Mouse (Mus musculus): ENCODE results near the gene Tgfa.
A peak's percentile ranks its signal among the peaks of the same experiment; 100 is the strongest.

Tgfa gene

DNA sequence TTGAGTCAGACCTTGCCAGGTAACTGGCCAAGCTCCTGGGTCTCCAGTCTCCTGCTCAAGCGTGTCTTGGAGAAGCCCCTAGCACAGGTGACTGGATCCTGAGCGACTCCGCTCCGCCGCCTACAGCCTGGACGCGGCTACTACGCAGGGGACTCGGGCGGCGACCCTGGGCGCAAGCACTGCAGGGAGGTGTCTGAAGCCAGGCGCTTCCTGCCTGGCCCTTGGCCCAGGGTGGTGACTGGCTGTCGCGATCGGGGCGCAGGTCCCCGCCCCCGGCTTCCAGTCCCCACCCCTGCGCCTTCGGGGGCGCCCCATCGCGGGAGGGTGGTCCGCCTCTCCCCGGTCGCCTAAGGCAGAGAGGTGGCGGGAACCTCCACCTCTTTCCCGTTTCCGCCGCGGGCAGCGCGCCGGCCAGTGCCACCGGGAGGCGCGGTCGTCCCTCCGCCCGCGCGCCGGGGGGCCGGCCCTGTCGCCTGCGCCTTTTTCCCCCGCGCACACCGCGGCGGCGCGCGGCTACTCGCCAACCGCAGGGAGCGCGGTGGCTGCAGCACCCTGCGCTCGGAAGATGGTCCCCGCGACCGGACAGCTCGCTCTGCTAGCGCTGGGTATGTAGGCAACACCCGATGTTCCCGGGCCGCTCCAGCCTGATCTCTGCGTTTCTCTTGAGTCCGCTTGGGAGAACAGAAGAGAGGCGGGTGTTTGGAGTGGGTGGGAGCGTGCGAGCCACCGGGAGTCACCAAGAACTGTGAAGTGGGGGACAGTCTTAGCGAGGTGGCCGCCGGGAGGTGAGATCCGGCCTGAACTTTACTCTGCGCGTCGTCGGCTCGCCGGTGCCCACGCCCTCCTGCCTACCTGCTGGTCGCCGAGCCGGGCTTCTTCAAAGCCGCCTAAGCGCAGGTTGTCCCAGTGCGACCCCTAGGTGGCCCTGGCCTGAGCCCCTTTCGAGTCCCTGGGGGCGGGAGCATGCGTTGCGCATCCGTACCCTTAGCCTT lies at the start of gene Tgfa:
Gene Tgfa (plus strand): TSS at position 283 of the 992 bp plus-strand sequence.
- peak; percentile 43 to 51 for DNase-seq (ENCODE audit: low spot score in 2 of 2)

DNA sequence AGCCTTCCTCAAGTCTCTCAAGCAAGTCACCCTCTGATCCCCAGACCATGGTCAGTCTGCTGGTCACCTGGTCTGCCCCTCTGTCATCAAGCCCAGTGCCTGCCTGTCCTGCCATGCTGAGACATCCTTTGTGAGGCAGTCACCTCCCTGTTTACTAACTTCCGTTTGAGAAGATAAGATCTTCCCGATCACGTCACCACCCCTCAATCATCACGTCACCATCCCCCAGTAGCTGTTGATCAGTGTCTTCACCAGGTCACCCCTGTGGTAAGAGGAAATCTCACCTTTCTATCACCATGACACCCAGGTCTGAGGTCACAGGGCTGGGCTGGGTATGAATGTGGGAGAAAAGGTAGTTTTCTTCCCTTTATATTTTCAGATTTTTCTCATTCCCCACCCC lies 46.5 kb upstream of the Tgfa start:
- DNase-seq (ENCODE audit: low spot score in 2 of 2) = no peak

DNA sequence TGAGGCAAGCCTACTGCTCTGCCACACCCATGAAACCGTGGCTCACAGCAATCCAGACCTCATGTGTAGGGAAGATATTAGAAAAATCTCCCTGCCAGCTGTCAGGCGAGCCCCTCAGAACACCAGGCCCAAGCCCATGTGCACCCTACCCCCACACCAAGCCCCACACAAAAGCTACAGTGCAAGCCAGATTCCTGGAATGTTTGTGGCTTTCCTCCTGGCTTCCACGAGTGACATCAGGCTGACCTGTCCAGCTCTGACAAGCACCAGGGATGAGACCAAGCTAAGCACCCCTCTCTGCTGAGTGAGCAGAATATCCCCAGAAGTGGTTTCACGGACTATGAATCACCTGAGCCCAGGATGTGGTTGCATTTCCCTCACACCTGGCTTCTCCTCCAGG lies 46.0 kb upstream of the Tgfa start:
- DNase-seq (ENCODE audit: low spot score in 2 of 2) = no peak

DNA sequence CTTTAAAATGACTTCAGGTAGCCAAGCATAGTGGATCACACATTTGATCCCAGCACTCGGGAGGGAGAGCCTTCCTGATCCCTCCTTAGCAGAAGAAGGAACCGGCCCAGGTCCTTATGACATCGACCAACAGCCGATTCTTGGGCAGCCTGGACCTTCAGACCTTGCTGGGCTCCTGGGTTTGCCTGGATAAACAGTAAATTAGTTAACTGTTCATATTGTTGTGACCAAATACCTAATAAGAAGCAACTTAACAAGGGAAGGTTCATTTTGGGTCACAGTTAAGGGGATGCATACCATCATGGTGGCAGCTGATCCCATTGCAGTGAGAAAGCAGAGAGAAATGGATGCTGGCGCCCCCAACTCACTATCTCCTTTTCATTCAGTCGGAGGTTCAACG lies 42.3 kb upstream of the Tgfa start:
- DNase-seq (ENCODE audit: low spot score in 2 of 2) = no peak

DNA sequence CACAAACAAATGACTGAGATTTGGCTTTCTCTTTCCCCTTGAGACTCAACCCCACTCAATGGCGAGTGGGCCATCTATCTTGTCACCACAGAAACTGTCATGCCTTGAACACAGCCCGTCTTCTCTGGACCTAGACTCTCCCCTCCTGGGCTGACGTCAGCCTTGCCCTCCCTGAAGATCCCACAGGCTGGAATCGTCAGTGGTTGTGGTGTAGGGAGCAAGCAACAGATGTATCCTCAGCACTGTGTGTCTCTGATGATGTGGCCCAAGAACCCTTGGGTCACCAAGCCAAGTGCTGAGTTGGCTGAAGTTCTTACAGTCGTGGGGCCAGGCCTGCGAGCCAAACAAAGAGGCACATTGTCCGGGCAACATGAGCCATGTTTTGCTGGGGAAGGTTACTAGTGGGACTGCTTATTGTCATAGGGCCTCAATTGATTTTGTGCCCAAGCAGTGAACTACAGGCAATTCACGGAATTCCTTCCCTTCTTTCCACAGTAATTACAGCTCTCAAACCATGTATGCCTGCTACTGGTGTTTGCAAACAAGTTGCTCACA lies 41.5 kb upstream of the Tgfa start:
- DNase-seq (ENCODE audit: low spot score in 2 of 2) = no peak

DNA sequence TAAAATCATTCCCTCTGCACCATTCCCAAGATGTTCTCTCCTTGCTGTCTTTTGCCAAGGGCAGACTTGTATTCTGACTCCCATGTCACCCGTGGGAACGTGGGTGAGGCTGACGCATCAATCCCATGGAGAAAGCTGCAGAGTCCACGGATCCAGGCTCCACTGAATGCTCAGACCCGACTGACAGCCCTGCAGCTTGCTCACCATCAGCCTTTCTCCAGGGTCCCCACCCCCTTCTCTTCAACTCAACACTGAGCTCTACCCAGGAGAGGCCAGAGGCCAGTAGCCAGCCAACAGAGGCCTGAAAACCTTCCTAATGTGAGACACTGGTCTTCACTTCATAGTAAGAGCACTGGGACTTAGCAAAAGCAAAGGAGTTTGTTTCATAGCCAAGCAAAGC lies 41.0 kb upstream of the Tgfa start:
- DNase-seq (ENCODE audit: low spot score in 2 of 2) = no peak

DNA sequence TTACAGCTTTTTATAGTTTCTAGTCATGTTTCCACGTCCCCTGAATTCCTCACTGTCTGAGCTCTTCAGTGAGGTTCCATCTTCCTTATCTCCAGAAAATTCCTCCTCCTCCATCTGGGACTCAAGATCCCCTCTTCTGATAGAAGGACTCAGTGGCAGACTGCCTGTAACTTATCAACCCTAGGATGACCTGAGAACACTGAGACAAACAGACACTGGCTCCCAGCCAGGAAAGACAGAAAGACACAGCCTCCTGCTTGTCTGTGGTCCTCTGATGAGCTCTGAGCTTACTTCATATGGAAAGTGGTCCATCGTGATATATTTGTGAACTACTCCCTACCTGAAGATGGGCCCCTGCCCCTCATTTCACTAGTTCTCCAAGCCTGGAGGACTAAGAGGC lies 40.5 kb upstream of the Tgfa start:
- no peak for DNase-seq (ENCODE audit: low spot score in 2 of 2)

DNA sequence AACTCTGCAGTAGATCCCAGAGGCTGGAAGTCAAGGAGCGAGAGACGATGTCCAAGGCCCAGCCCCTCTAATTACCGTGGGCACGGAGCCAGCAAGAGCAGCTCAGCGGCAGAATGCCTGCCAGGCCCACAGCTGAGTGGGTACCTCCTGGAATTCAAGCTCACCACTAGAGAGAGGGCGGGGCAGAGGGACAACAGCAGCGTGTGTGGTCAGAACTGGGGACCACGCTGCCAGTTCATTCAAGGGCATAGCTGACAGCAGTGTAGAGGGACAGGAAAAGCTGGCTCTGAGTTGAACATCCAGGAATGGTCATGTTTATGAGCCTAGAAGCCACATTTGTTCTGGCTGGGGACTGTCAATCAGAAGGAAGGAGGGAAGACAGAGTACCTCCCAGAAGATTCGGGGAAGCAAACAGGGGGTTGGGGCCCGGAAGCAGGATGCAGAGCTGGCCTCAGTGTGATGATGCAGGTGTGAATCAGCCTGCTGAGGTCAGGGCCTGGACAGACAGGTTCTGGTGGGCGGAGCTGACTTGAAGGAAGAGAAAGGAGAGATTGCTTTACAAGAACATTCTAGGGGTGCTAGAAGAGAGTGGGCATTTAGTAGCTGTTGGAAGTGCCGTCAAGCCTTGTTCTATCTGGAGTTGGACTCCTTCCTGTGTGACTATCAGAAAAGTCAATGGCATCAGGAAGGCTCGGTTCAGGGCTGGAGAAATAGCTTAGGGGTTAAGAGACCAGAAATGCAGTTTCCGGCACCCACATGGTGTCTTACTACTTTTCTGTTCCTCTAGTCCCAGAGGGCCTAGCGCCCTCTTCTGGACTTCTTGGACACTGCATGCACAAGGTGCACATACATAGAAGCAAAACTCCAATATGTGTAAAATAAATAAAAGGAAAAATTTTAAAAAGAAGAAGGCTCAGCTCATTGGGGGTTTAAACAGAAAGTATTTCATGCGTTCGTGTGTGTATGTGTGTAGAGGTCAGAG lies 37.5 kb upstream of the Tgfa start:
- DNase-seq (ENCODE audit: low spot score in 2 of 2) = no peak

DNA sequence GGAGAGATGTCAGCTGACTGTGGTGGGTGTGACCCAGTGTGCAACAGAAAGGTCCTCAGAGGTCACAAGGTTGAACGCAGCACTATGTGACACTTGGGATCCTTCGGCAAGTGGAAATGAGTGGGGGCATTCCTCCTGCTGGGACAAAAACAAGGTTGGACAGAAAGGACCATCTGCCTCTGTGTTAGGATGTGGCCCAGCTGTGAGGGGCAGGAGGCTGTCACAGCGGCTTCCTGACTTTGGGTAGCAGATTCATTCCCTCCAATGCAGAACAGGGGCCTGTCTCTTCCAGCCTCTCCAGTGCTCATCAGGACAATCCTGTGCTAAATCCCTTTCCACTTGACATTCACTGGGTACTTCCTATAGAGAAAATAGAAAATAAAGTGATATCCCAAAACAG lies 34.1 kb upstream of the Tgfa start:
- no peak for DNase-seq (ENCODE audit: low spot score in 2 of 2)

DNA sequence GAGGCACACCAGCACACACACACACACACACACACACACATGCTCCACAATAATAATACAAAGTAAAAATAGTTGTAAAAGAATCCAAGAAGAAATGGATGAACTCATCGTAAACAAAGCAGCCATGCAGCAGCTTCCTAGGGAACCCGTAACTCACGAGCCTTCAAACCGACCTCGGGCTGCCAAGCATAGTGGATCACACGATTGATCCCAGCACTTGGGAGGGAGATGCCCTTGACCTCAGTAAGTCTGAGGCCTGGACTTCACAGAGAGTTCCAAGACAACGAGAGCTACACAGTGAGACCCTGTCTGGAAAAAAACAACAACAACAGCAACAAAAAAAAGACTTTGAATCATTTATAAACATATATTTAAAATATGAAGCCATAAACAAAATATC lies 33.4 kb upstream of the Tgfa start:
- DNase-seq (ENCODE audit: low spot score in 2 of 2) = no peak

DNA sequence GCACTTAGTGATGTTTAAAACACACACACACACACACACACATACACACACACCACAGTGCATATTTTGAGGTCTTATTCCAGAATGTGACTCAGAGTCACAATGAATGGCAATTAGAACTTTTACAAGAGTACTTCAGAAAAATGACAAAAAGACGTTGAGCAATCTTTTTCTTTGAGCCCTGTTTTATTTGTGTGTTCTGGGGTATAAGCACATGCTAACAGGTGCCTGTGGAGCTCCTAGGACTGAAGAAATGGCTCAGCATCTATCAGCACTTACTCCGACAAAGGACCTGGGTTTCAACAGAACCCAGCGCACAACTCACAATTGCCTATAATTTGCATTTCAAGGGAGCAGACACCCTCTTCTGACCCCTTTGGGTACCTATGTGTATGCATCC lies 31.0 kb upstream of the Tgfa start:
- no peak for DNase-seq (ENCODE audit: low spot score in 2 of 2)

DNA sequence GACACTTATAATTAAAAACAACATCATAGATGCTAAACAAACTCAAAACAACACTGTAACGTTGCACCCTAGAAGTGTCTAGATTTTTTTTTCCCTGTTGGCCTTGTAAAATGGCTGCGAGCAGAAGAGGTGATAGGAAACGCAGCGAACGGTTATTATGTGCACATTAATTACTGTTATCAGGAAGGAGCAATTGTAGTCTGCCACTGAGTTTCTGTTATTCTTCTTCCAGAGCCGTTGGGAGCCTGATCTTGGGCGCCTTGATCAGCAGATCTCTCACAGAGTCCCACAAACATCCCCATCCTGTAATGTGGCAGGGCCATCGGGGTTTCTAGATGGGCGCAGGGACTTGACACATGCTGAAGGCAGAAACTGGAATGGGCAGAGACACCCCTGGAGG lies 28.6 kb upstream of the Tgfa start:
- no peak for DNase-seq (ENCODE audit: low spot score in 2 of 2)

DNA sequence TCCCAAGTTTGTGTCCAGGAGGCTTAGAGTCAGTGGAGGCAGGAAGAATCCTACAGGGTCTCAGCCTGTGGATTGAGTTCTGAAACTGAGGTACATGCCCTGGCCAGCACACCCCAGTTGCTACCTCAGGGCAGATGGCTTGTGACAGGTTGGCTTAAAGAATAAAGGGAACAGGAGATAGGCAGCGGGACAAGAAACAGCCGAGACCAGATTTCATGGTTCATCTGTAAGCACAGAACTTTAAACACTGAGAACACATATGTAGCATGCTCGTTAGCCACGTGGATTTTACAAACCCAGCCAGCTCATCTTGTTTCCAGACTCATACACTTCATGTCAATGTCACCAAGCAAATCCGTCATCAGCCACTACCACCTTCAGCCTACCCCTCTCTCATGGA lies 27.2 kb upstream of the Tgfa start:
- no peak for DNase-seq (ENCODE audit: low spot score in 2 of 2)

DNA sequence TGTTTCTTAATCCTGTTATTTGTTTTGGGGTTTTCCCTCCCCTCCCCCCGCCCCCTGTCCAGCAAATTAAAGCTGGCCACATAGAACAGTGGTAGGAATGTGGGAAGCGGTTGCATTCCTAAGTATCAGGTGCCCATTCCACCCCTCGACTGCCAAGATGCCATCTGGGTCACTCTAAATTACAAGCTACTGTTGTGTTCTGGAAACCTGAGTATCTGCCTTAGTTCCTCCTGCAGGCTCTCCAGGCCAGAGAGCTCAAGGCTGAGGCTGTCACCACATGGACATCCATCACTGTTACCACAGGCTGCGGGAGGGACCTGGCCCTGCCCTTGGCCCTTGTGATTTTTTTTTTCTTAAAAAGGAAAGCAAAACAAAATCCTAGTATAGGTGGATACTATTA lies 25.9 kb upstream of the Tgfa start:
- DNase-seq (ENCODE audit: low spot score in 2 of 2) = no peak

DNA sequence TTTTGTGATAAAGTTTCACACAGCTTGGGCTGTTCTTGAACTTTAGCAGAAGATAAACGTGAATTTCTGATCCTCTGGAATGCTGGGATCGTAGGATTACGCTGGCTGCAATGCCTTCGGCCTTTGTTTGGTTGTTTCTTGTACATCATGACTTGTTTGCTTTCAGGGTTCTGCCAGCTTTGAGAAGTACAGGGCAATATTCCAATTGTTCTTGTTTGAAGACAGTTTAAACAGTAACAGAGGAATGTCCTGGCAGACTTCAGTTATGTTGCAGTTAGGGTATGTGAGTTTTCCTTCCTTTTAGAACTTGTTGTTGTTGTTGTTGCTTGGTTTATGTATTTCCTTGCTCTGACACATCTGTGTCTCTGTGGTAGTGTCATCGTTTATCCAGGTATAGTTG lies 18.8 kb upstream of the Tgfa start:
- DNase-seq (ENCODE audit: low spot score in 2 of 2) = no peak

DNA sequence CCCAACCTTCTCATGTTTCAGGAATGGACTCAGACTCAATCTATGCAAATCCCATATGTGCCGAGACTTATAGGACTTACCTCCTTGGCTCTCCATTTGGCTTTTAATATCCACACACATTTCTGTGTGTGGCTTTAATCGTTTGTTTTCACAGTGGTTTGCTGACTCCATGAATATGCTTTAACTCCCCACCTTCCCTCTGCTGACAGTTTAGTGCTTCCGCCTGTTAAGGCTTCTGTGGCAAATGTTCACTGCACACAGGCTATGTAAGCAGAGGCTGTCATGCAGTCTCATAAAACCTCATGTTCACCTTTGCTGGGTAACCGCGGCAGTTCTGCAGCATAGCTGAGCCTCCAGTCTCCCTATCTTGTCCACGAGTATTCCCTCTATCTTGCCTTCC lies 18.3 kb upstream of the Tgfa start:
- no peak for DNase-seq (ENCODE audit: low spot score in 2 of 2)

DNA sequence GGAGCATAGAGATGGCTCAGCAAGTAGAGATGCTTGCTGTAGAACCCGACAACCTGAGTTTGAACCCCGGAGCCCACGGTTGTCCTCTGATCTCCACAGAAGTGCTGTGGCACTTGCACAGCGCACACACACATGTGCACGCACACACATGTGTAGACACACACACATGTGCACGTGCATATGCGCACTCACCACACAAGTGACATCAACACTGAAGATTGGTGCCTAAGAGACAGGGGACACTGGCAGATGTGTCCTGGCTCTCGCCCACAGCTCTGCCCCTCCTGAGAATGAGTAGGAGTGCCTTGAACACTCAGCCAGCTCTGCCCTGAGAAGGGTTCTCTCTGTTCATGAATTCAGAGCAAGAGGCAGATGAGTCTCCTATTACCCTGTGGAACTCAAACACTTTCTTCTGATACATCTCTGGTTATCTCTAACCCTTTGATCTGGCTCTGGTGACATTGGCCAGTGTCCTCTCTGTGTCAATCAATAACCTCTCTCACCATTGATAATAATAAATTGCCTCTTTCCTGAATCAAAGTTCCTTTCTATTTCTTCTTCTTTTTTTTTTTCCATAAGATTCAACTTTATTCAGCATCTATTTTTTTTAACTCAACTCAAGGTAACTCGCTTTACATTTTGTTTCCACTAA lies 17.6 kb upstream of the Tgfa start:
- DNase-seq (ENCODE audit: low spot score in 2 of 2) = no peak

DNA sequence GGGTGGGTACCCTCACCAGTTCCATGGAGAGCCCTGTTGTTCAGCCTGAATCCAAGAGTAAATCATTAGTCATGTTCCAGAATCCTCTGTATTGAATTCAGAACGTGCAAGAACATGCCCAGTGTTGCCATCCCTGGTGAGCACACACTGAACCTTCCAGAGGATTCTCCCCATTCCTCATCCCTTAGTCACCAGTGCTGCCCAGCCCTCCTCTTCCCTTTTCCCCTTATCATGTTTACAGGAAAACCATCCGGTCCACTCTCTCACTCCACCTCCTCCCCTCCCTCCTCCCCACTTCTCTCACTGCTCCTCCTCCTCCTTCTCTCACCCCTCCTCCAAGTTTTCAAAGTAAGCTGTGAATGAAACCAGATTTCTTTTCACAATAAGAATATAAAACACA lies 14.4 kb upstream of the Tgfa start:
- DNase-seq (ENCODE audit: low spot score in 2 of 2) = no peak

DNA sequence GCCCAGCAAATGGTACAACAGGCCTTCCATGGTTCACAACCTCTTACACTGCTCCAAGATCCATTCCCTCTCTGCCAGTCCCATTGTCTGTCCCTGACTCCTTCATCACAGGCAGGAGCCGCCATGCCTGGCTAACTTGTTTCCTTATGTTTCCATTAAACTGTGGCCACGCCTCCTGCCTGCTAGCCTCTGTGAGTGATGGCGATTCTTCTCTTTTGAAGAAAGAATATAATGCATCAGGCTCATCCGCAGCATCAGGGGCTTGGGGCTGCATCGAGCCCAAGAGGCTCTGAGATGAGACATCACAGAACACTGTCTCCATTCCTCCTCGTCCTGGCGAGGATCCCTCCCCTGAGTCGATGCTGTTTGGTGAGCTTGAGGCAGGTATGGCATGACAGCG lies 13.0 kb upstream of the Tgfa start:
- no peak for DNase-seq (ENCODE audit: low spot score in 2 of 2)

DNA sequence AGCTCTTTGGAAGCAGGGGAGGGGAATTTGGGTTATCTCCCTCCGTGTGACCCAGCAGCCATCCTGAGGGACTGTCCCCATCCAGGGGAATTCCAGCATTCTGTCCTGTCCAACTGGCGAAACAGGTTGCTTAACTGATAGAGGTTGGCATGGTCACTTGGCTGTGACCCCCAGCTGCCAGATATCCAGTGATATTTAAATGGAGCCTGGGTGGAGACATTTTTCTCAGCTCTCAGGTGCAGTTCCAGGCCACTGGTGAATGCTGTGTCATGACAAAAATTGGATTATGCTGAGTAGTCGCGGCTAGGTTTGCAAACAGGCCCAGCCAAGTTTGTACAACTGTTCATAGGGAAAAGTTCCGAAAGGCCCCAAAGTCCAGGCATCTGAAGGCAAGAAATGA lies 12.4 kb upstream of the Tgfa start:
- DNase-seq (ENCODE audit: low spot score in 2 of 2) = no peak

DNA sequence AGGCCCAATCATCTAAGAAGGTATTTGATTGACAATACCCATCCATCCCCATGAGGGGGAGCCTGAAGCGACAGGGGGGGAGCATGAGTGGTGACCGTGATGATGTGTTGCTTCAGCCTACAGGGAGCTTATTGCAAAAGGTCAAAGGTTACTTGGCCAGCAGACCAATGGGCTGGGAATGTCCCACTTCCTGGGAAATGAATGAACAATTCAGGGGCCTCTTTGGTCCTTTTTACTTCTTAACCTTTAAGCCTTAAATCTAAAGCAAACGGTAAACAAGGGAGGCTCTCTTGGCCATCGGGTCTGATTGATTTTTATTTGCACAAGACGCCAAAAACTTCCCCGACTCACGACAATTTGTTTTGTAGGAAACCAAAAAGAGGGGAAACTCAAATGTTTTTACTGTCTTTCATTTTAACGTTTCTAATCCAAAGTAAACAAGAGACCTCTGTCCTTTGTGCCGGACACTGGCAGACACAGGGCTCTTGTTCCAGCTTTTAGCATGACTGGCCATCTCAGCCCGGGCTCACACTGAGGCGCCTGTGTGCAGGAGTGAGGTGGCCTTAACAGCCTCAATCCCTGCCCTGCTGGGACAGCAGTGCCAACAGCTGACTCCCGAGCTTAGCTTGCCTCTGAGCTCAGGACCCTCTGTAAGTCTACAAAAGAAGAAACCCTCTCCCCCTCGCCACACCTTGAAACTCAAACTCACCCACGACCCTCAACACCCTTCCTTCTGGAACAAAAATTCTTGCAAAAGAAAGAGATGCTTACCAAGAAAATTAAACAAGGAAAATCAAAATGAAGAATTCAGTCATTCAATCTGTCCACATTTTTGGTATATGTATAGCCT lies 8.7 kb upstream of the Tgfa start:
- no peak for DNase-seq (ENCODE audit: low spot score in 2 of 2)

Measured in frontal cortex, postnatal 14 days (tissue).